Mouse (Mus musculus) natural killer cell, adult 2 months (primary cell): Measurements from ENCODE around the gene Cyp2w1.
A peak's percentile ranks its signal among the peaks of the same experiment; 100 is the strongest.

Experiments
- DNase-seq, 2 experiments: peaks; one replicate each; pipeline ENCODE4 v3.0.0; 2022; ENCODE audit warnings: low spot score in 2 of 2

The Cyp2w1 gene

GRCm38 (mm10) chr5:139352317-139352716 is at the start of gene Cyp2w1:
TSS of gene Cyp2w1 (plus strand) at chr5:139352617.
- no peak for DNase-seq

- DNase-seq, result peak; percentile 60 to 72
Observed at GRCm38 (mm10) chr5:139303646-139304061, 48.8 kb upstream of the Cyp2w1 start.

GRCm38 (mm10) chr5:139309946-139310345 is 42.5 kb upstream of the Cyp2w1 start:
- DNase-seq, result peak; percentile 43 to 47

GRCm38 (mm10) chr5:139310477-139310876 is 41.9 kb upstream of the Cyp2w1 start:
- no peak for DNase-seq

- no peak for DNase-seq
Observed at GRCm38 (mm10) chr5:139311822-139312221, 40.6 kb upstream of the Cyp2w1 start.

GRCm38 (mm10) chr5:139313536-139313935 is 38.9 kb upstream of the Cyp2w1 start:
- no peak for DNase-seq

- no peak for DNase-seq
Observed at GRCm38 (mm10) chr5:139314941-139315642, 37.3 kb upstream of the Cyp2w1 start.

GRCm38 (mm10) chr5:139316982-139317675 is 35.3 kb upstream of the Cyp2w1 start:
- DNase-seq, result no peak

GRCm38 (mm10) chr5:139317751-139318504 is 34.5 kb upstream of the Cyp2w1 start:
- DNase-seq, result no peak

- DNase-seq, result peak; percentile 62 to 77
Observed at GRCm38 (mm10) chr5:139320424-139320823, 32.0 kb upstream of the Cyp2w1 start.

GRCm38 (mm10) chr5:139321331-139321730 is 31.1 kb upstream of the Cyp2w1 start:
- DNase-seq, result no peak

GRCm38 (mm10) chr5:139323260-139323924 is 29.0 kb upstream of the Cyp2w1 start:
- DNase-seq, result peak; percentile 24 to 44

- peak in 1 of 2 experiments; percentile 30 for DNase-seq
Observed at GRCm38 (mm10) chr5:139324045-139324491, 28.3 kb upstream of the Cyp2w1 start.

- peak; percentile 62 to 73 for DNase-seq
Observed at GRCm38 (mm10) chr5:139324691-139325394, 27.6 kb upstream of the Cyp2w1 start.

- DNase-seq, result peak; percentile 60 to 63
Observed at GRCm38 (mm10) chr5:139325395-139325966, 26.9 kb upstream of the Cyp2w1 start, which contains the start of gene Adap1. TSS of gene Adap1 (minus strand) at chr5:139325622.

- no peak for DNase-seq
Observed at GRCm38 (mm10) chr5:139326111-139326696, 26.2 kb upstream of the Cyp2w1 start.

GRCm38 (mm10) chr5:139326986-139327633 is 25.3 kb upstream of the Cyp2w1 start:
- no peak for DNase-seq

- no peak for DNase-seq
Observed at GRCm38 (mm10) chr5:139327634-139328020, 24.8 kb upstream of the Cyp2w1 start.

- no peak for DNase-seq
Observed at GRCm38 (mm10) chr5:139330766-139331165, 21.7 kb upstream of the Cyp2w1 start.

- DNase-seq, result peak; percentile 60 to 68
Observed at GRCm38 (mm10) chr5:139331742-139332141, 20.7 kb upstream of the Cyp2w1 start.
